Mouse (Mus musculus): Measurements from ENCODE around the gene Cfap52. TPM values are rescaled to one million over a fixed set of nuclear protein-coding genes. Genes with fewer than 3 reads are reported as not detected.

Cfap52 gene
- polyA plus RNA-seq (2015; fragmentation: Nextera tagmentation; extraction: Ambion mirVana): 6.4 and 7.1 TPM in 2 replicates

GRCm38 (mm10) chr11:67965242-67965883 lies at the start of gene Cfap52:
Cfap52 (minus strand) TSS chr11:67965651.
- H3K27ac ChIP-seq (ENCODE audit: low read depth, low read length): no peak within 1 kb of the TSS
- H3K9ac ChIP-seq (ENCODE audit: low read depth, low read length): peak within 1 kb of the TSS; percentile 91
- peak within 1 kb of the TSS; percentile 88 for H3K4me3 ChIP-seq (ENCODE audit: low read length)
- H3K36me3 ChIP-seq (ENCODE audit: control insufficient read depth, insufficient read depth, low read length): peaks cover 3% of the 10 kb centered on the region; the same call in 1 of the 2 replicates
- peaks cover 12% of the 10 kb centered on the region for H3K4me1 ChIP-seq (ENCODE audit: control insufficient read depth, insufficient read depth, low read depth, low read length)
- no peaks in the 10 kb centered on the region for H3K9me3 ChIP-seq (ENCODE audit: control insufficient read depth, low read length)
- WGBS: 6% methylated on average over 15 of the region's 15 CpGs
- H3K4me2 ChIP-seq (ENCODE audit: low read length): peak within 1 kb of the TSS; percentile 73
- H3K27me3 ChIP-seq (replicated peaks; ENCODE audit: control insufficient read depth, insufficient read depth, low read length): no peaks in the 10 kb centered on the region
- peak; percentile 78 for ATAC-seq

- Histone ChIP-seq H3K27ac (ENCODE audit: low read depth, low read length) (no peak overlapping the region), H3K9me3 (ENCODE audit: control insufficient read depth, low read length) (no peaks in the 10 kb centered on the region), H3K4me3 (ENCODE audit: low read length) (no peak overlapping the region), H3K4me2 (ENCODE audit: low read length) (no peak overlapping the region), H3K36me3 (ENCODE audit: control insufficient read depth, insufficient read depth, low read length) (no peaks in the 10 kb centered on the region), H3K4me1 (ENCODE audit: control insufficient read depth, insufficient read depth, low read depth, low read length) (no peaks in the 10 kb centered on the region), H3K9ac (ENCODE audit: low read depth, low read length) (no peak overlapping the region), H3K27me3 (replicated peaks; ENCODE audit: control insufficient read depth, insufficient read depth, low read length) (no peaks in the 10 kb centered on the region)
- whole genome bisulfite sequencing: 88% methylated on average over 7 of the region's 7 CpGs
- ATAC-seq: no peak
Observed at GRCm38 (mm10) chr11:68012207-68012606, 46.8 kb upstream of the Cfap52 start.

GRCm38 (mm10) chr11:68009377-68009776 lies 43.9 kb upstream of the Cfap52 start:
- Histone ChIP-seq H3K27me3 (replicated peaks; ENCODE audit: control insufficient read depth, insufficient read depth, low read length) (no peaks in the 10 kb centered on the region), H3K4me3 (ENCODE audit: low read length) (no peak overlapping the region), H3K9me3 (ENCODE audit: control insufficient read depth, low read length) (no peaks in the 10 kb centered on the region), H3K36me3 (ENCODE audit: control insufficient read depth, insufficient read depth, low read length) (no peaks in the 10 kb centered on the region), H3K4me2 (ENCODE audit: low read length) (no peak overlapping the region), H3K4me1 (ENCODE audit: control insufficient read depth, insufficient read depth, low read depth, low read length) (peaks cover 5% of the 10 kb centered on the region), H3K27ac (ENCODE audit: low read depth, low read length) (no peak overlapping the region), H3K9ac (ENCODE audit: low read depth, low read length) (no peak overlapping the region)
- 80% methylated on average over 5 of the region's 5 CpGs for WGBS
- ATAC-seq: no peak

- Histone ChIP-seq H3K4me3 (ENCODE audit: low read length) (no peak overlapping the region), H3K9me3 (ENCODE audit: control insufficient read depth, low read length) (no peaks in the 10 kb centered on the region), H3K9ac (ENCODE audit: low read depth, low read length) (no peak overlapping the region), H3K27me3 (replicated peaks; ENCODE audit: control insufficient read depth, insufficient read depth, low read length) (no peaks in the 10 kb centered on the region), H3K27ac (ENCODE audit: low read depth, low read length) (no peak overlapping the region), H3K36me3 (ENCODE audit: control insufficient read depth, insufficient read depth, low read length) (no peaks in the 10 kb centered on the region), H3K4me1 (ENCODE audit: control insufficient read depth, insufficient read depth, low read depth, low read length) (peaks cover 5% of the 10 kb centered on the region), H3K4me2 (ENCODE audit: low read length) (no peak overlapping the region)
- ATAC-seq: no peak
- 51% methylated on average over 6 of the region's 6 CpGs for WGBS
Observed at GRCm38 (mm10) chr11:68007645-68008044, 42.2 kb upstream of the Cfap52 start.

- WGBS: 33% methylated on average over 8 of the region's 8 CpGs
- Histone ChIP-seq H3K9me3 (ENCODE audit: control insufficient read depth, low read length) (no peaks in the 10 kb centered on the region), H3K4me3 (ENCODE audit: low read length) (no peak overlapping the region), H3K4me2 (ENCODE audit: low read length) (no peak overlapping the region), H3K27ac (ENCODE audit: low read depth, low read length) (no peak overlapping the region), H3K27me3 (replicated peaks; ENCODE audit: control insufficient read depth, insufficient read depth, low read length) (no peaks in the 10 kb centered on the region), H3K9ac (ENCODE audit: low read depth, low read length) (no peak overlapping the region), H3K36me3 (ENCODE audit: control insufficient read depth, insufficient read depth, low read length) (no peaks in the 10 kb centered on the region), H3K4me1 (ENCODE audit: control insufficient read depth, insufficient read depth, low read depth, low read length) (peaks cover 5% of the 10 kb centered on the region)
- ATAC-seq: no peak
Observed at GRCm38 (mm10) chr11:68006216-68006789, 40.9 kb upstream of the Cfap52 start.

- no peak for ATAC-seq
- H3K27ac ChIP-seq (ENCODE audit: low read depth, low read length): no peak overlapping the region
Observed at GRCm38 (mm10) chr11:68004191-68004590, 38.7 kb upstream of the Cfap52 start.

GRCm38 (mm10) chr11:67999629-68000028 lies 34.2 kb upstream of the Cfap52 start:
- Histone ChIP-seq H3K27me3 (replicated peaks; ENCODE audit: control insufficient read depth, insufficient read depth, low read length) (no peaks in the 10 kb centered on the region), H3K4me1 (ENCODE audit: control insufficient read depth, insufficient read depth, low read depth, low read length) (no peaks in the 10 kb centered on the region), H3K36me3 (ENCODE audit: control insufficient read depth, insufficient read depth, low read length) (no peaks in the 10 kb centered on the region), H3K27ac (ENCODE audit: low read depth, low read length) (no peak overlapping the region), H3K9me3 (ENCODE audit: control insufficient read depth, low read length) (no peaks in the 10 kb centered on the region), H3K4me2 (ENCODE audit: low read length) (no peak overlapping the region), H3K9ac (ENCODE audit: low read depth, low read length) (no peak overlapping the region), H3K4me3 (ENCODE audit: low read length) (no peak overlapping the region)
- ATAC-seq: no peak
- WGBS: 69% methylated on average over 5 of the region's 5 CpGs

More at GRCm38 (mm10) chr11:68004191-68004590, 38.7 kb upstream of the Cfap52 start:
- 17% methylated on average over 6 of the region's 6 CpGs for WGBS
- Histone ChIP-seq H3K4me1 (ENCODE audit: control insufficient read depth, insufficient read depth, low read depth, low read length) (peaks cover 5% of the 10 kb centered on the region), H3K9me3 (ENCODE audit: control insufficient read depth, low read length) (no peaks in the 10 kb centered on the region), H3K36me3 (ENCODE audit: control insufficient read depth, insufficient read depth, low read length) (no peaks in the 10 kb centered on the region), H3K4me3 (ENCODE audit: low read length) (no peak overlapping the region), H3K4me2 (ENCODE audit: low read length) (no peak overlapping the region), H3K27me3 (replicated peaks; ENCODE audit: control insufficient read depth, insufficient read depth, low read length) (no peaks in the 10 kb centered on the region), H3K9ac (ENCODE audit: low read depth, low read length) (no peak overlapping the region)

- no peak overlapping the region for H3K27ac ChIP-seq (ENCODE audit: low read depth, low read length)
- no peaks in the 10 kb centered on the region for H3K9me3 ChIP-seq (ENCODE audit: control insufficient read depth, low read length)
- no peak for ATAC-seq
- 93% methylated on average over 3 of the region's 3 CpGs for WGBS
- H3K4me2 ChIP-seq (ENCODE audit: low read length): no peak overlapping the region
- H3K36me3 ChIP-seq (ENCODE audit: control insufficient read depth, insufficient read depth, low read length): no peaks in the 10 kb centered on the region
- H3K27me3 ChIP-seq (replicated peaks; ENCODE audit: control insufficient read depth, insufficient read depth, low read length): no peaks in the 10 kb centered on the region
- H3K4me1 ChIP-seq (ENCODE audit: control insufficient read depth, insufficient read depth, low read depth, low read length): no peaks in the 10 kb centered on the region
- no peak overlapping the region for H3K4me3 ChIP-seq (ENCODE audit: low read length)
- no peak overlapping the region for H3K9ac ChIP-seq (ENCODE audit: low read depth, low read length)
Observed at GRCm38 (mm10) chr11:67998905-67999304, 33.5 kb upstream of the Cfap52 start.

GRCm38 (mm10) chr11:67995965-67996364 lies 30.5 kb upstream of the Cfap52 start:
- no peak overlapping the region for H3K9ac ChIP-seq (ENCODE audit: low read depth, low read length)
- no peaks in the 10 kb centered on the region for H3K27me3 ChIP-seq (replicated peaks; ENCODE audit: control insufficient read depth, insufficient read depth, low read length)
- H3K27ac ChIP-seq (ENCODE audit: low read depth, low read length): no peak overlapping the region
- no peaks in the 10 kb centered on the region for H3K36me3 ChIP-seq (ENCODE audit: control insufficient read depth, insufficient read depth, low read length)
- no peaks in the 10 kb centered on the region for H3K9me3 ChIP-seq (ENCODE audit: control insufficient read depth, low read length)
- no peak overlapping the region for H3K4me2 ChIP-seq (ENCODE audit: low read length)
- H3K4me3 ChIP-seq (ENCODE audit: low read length): no peak overlapping the region
- H3K4me1 ChIP-seq (ENCODE audit: control insufficient read depth, insufficient read depth, low read depth, low read length): no peaks in the 10 kb centered on the region
- ATAC-seq: no peak
- 82% methylated on average over 4 of the region's 4 CpGs for WGBS

All from hindbrain, embryonic 16.5 days (tissue).